Mouse (Mus musculus): ENCODE measurements around the gene Kdelr2.
A peak's percentile ranks its signal among the peaks of the same experiment; 100 is the strongest.

Gene Kdelr2

DNA sequence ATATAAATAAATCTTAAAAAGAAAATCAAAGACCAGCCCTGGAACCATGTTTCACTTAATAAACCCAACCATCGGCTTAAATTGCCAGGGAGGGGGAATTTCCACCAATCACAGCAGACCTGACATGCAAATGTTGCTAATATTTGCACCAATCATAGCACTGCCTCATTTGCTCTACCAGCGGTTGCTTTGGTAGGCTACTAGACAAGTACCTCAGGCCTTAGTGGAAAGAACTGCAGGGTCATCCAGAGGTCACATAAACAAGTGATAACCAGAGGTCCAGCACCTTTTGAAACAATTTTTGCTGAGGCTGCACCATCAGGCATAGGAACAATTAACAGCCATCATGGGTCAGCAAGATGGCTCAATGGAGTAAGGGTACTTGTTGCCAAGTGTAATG, 2.1 kb upstream of the Kdelr2 start:
- DNase-seq (ENCODE audit: low spot score in 2 of 2): no peak

DNA sequence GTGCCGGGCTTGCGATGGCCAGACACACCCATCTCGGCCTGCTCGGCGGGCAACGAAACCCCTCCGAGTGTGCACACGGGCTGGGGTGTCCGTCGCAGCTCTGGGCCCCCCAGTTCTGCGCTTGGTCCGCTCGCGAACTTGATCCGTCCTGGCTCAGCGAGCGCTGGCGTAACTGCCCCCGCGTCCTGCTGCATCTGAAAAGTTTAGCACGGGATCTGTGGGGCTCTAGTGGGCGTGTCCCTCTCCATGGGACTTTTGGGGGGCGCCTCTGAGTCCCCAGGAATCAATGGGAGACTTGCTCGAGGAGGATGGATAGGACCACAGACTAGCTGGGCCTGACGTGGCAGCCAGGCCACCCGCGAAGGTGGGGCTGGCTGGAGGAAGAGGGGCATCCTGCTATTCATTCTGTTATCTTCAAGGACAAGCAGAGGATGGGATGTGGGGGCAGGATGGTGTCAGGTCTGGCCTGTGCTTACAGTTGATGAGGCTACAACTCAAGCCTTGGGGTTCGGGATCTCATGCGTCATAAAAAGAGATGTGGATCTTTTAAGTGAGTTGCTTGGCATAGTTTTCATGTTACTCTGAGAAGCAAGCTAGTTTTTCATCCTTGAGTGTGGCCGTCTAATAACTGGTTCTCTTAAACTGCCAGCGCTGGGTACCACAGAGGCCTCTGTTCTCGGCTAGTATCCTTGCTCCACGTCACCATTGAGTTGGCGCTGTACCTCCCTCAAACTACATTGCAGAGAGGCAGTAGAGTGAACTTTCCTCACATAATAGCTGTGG, 701 bp downstream of the Kdelr2 start:
- no peak for DNase-seq (ENCODE audit: low spot score in 2 of 2)

DNA sequence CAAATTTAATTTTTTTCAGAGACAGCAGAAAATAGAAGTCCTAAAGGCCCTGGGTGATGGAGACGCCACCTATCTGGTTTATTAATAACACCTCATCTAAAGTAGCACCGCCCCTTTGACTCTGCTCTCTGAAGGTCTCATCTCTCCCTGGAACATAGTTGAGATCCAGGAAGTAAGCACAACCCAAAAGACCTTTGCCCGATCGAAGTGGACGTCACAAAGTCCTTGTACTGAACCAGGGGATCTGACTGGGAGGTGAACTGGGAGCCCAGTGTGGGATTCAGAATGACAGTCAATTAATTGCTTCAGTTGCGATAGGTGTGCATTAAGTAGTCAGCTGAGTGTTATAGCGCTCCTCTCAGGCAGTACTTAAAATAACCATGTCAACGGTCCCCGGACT, 1.6 kb downstream of the Kdelr2 start:
- no peak for DNase-seq (ENCODE audit: low spot score in 2 of 2)

DNA sequence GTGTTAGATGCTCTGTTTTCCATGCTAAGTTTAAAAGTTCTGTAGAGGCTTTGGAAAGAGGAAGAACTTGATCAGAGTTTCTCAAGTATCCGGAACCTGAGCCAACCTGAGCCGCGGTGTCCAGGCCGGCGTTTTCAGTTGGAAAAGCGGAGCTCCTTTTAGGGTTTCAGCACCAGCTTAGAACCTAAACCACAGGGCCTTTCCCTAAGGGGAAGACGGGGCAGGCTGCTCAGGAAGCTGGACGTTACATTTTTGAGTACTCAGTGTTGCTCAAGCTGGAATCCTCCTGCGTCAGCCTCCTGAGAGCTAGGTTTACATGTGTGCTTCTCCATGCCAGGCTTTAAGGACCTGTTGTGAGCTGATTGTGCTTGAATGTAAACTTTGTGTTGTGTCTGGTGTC, 2.9 kb downstream of the Kdelr2 start:
- no peak for DNase-seq (ENCODE audit: low spot score in 2 of 2)

DNA sequence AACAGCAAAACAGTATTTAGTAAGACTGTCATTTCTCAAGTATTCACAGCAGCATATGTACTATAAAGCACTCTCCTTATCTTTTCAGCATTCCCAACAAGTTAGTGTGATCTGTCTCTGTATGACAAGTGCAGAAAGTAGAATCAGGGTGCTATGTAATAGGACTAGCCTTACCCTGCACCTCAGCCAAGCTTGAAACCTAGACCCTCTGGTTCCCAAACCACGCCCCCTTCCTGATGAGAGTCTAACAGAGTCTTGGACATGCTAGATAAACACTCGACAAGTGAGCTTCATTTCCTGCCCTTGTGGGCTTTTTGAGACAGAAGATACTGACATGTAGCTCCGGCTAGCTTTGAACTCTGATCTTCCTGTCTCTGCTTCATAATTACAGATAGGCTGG, 5.6 kb downstream of the Kdelr2 start:
- DNase-seq (ENCODE audit: low spot score in 2 of 2): no peak

DNA sequence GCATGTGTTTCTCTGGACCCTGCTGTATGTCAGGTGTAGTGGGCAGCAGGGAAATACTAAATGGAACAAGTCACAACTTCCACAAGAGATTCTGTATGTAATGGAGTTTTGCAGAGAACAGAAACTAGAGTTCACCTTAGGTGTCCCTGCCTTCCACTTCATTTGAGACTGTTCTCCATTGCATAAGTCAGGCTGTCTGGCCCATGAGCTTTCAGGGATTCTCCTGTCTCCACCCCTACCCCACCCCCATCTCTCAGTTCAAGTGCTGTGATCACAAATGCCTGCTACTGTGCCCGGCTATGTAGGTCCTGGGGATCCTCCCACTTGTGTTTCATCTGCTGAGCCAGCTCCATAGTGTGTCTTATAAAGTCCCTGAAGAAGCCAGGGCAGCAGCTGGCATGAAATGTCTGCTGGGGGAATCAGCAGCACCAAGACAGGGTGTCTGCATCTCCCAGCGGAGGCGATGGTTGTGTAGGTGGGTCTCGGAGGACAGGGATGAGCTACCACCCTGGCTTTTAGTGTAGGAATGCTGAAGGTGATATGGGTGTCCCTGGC, 7.3 kb downstream of the Kdelr2 start:
- DNase-seq (ENCODE audit: low spot score in 2 of 2): no peak

DNA sequence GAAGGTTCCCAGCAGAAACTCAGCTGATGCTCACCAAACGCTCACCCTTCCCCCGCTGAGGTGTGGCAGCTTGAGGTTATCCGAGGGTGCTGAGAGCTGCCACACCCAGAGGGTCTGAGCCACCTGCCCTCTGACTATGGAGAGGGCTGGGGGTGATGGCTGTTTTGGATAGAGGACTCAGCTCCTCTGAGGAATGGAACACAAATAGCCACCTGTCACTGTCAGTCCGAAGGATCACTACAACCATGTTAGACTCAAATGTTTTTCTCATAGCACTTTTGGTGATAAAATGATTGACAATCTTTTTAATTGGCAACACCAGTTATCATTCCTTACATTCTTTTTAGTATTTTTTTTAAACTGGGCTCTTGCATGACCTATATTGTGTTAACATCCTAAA, 17.8 kb downstream of the Kdelr2 start:
- no peak for DNase-seq (ENCODE audit: low spot score in 2 of 2)

DNA sequence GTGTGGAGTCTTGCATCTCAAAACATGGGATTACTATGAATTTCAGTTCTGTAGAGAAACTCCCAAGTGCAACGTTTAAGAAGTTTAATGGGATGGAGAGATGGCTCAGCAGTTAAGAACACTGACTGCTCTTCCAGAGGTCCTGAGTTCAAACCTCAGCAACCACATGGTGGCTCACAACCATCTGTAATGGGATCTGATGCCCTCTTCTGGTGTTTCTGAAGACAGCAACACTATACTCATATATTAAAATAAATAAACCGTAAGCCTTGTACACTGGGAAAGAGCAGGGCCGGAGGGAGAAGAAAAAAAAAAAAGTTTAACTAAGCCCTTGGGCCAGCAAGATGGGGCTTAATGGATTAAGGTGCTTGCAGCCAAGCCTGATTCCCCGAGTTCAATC, 19.4 kb downstream of the Kdelr2 start:
- no peak for DNase-seq (ENCODE audit: low spot score in 2 of 2)

DNA sequence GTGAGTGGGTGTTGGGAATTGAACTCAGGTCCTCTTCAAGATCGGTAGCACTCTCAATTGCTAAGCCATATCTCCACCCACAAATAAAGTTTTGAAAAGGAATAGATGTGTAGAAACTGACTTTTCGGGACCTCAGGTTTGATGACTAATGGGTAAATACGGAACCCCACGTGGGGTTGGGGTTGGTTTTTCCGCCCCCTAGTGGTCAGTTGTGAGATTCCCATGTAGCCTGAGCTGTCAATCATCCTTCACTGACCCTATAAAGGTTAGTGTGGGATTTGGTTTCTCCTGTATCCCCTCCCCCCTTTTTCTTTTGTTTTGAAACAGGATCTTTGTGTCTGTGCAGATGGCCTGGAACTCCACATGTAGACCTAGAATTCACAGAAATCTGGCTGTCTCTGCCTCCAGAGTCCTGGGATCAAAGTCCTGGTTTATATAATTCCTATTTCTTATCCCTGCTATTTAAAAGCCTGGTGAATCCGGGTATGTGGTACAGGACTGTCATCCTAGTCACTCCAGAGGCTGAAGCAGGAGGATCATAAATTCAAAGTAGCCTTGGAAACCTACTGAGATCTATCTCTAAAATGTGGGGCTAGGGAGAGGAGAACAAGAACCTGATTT, 20.4 kb downstream of the Kdelr2 start:
- peak; percentile 46 to 53 for DNase-seq (ENCODE audit: low spot score in 2 of 2)

DNA sequence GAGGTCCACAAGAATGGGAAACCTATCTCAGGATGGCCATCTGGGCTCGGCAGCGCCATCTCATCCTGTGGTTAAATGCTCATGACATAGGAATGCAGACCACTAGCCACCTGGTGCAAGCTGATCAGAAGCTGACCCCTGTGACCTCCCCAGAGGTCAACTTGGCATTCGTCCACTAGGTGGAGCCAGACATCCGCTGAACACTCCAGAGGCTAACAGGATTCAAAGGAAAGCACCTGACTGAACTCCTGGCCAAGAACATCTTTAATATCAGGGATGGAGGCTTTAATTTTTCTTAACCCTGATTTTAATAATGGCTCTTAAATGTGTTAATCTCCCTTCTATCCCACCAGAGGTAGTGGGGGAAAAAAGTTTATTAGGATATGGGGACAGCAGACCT, 30.8 kb downstream of the Kdelr2 start:
- peak; percentile 35 to 54 for DNase-seq (ENCODE audit: low spot score in 2 of 2)

DNA sequence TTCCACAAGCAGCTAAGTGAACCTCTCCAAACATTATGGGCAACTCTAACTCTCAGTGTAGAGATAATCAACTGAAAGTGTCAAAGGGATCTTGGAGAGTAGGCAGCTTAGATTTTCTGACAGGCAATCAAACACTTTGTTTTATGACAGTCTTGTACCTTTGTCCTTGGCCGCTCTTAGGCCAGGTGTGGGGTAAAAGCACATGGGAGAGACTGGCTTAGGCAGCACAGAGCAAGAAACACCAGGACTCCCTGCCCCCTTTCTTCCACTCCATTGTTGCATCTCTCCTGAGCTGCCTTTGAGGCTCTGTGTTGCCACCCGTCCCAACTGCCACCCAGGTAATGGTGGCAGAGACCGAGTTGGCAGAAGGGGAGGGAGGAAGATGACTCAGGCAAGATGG, 37.7 kb downstream of the Kdelr2 start:
- DNase-seq (ENCODE audit: low spot score in 2 of 2): no peak

DNA sequence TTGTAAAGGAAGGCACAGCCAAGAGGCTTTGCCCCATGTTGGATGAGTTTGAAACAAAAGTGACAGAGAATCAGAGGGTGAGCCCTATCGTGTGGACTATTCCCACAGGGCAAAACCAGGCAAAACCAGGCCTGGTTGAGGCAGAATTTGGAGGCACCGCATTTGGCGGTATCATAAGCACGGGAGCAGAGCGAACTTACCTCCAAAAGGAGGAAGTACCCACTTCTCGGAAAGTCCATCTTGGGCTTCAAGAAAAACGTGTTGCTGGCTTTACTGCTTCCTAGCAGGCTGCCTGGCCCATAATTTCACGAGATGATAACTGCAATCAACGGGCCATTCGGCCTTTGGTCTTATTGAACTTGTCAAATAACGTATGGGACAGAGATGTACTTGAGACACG, 38.1 kb downstream of the Kdelr2 start:
- no peak for DNase-seq (ENCODE audit: low spot score in 2 of 2)

DNA sequence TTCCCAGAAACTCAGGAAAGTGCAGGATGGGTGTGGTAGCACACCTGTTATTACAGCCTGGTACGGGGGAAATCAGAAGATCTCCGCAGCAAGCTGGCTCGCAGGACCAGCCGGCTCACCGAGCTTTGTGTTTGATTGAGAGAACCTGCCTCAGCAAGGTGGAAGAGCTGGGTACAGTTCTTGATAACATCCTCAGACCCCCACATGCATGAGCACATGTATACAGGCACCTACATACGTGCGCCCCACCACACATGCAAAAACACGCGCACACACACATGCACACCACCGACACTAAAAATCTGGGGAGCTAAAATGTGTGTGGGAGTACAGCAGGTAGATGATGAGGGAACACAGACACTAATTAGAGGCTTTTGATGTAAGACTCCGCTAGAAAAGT, 60.0 kb downstream of the Kdelr2 start:
- no peak for DNase-seq (ENCODE audit: low spot score in 2 of 2)

DNA sequence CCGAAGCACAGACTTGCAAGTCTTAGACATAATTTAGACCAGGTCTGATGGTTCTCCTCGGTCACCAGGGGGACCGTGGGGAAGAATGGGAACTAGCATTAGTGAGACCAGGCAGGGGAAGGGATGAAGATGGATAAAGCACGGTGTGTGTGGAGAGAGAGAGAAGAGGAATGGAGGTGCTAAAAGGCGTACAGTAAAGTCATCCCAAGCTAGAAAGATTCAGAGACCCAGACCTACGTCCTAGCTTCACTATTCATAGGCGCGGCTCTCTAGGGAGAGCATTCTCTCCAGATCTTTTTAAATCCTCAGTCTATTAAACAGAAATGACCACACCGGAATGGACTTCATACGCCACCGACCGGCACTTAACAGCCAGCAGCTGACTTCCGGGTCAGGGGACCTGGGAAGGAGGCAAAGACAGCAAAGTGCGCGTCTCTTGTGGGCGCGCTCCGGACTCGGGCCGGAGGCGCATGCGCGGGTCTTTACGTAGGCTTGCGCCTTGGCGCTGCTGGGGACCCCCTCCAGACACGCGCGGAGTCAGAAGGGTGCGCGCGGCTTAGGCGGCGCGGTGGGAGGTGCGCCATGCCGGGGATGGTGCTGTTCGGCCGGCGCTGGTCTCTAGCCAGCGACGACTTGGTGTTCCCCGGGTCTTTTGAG, 60.6 kb downstream of the Kdelr2 start, which contains the start of gene Daglb:
Gene Daglb, plus strand, starts transcription at position 485 of the 657 bp plus-strand sequence.
- peak; percentile 91 for DNase-seq (ENCODE audit: low spot score in 2 of 2)

DNA sequence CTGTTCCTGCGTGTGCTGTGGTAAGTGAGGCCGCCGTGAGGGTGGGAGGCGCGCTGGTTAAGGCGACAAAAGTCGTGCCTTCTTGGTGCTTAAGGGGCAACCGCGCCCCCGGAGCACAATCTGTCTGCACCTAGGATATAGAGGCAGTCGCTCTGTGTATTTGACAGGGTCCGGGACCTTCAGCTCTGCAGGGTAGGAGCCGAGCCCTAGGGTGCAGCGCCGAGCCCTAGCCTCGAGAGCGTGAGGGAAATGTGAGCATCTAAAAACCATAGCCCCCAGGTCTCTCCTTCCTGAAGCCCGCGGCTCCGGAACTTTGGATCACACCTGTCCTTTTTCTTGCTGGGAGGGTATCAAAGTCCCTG, 61.1 kb downstream of the Kdelr2 start:
- DNase-seq (ENCODE audit: low spot score in 2 of 2): no peak

DNA sequence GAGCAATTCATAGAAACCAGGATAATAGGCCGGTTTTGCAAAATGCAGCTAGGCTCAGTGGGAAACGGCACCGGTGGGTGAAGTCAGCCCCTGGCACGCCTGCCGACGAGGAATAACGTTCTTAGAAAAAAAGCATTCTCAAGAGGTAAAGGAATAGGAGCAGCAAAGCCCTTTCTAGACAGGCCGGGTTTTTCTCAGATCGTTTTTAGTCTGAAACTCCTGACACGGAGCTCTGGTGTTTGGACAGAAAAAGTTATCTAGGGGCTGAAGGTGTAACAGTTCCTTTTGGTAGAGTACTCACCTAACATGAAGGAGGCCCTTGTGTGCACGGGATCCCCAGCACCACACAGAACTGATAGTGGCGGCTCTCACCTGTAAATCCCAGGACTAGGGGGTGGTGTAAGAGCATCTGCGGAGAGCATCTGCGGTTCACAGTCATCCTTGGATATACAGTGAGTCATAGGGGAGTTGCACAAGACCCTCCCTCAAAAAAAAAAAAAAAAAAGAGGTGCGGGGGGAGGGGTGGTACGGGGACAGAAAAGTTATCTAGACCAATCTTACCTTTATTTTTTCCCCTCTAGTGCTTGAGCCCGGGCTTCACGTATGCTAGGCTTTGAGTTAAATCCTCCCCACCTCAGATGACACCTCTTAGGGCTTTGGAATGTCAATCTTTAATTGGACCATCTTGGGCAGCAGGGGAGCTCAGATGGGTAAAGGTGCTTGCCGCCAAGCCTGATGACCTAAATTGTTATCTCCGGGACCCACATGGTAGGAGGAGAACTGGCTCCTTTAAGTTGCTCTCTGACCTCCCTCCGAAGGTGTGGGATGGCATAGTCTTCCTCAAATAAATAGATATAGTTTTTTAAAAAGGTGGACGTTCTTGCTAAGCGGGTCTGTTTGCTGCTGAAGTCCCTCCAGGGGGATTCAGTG, 61.8 kb downstream of the Kdelr2 start:
- DNase-seq (ENCODE audit: low spot score in 2 of 2): no peak

DNA sequence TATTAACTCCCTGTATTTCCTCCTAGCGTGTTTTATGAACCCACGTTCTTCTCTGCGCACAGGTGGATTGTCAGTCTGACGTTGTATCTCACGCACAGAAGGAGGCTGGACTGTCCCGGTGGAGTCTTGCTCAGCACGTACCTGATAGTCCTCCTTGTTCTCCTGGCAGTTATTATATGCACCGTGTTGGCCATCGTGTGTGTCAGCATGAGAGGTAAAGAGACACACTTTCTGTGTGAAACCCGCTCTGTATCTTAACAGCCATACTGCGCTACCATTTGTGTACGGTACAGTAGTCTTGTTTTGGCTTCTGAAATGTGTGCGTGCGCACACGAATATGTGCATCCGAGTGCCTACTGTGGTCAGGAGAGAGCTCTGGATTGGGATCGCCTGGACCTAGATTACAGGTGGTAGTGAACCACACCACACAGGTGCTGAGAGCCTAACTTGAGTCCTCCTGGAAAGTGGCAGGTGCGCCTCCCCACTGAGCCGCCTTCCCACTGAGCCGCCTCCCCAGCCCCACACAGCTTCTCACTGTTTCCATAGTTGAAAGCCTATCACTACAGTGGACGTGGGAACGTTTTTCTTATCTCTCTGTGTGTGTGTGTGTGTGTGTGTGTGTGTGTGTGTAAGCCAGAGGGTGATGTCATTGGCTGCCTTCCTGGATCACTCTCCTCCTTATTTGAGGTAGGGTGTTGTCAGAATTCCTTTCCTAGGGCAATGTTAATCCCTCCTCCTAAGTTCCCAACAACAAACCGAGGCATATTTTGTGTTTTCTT, 63.4 kb downstream of the Kdelr2 start:
- no peak for DNase-seq (ENCODE audit: low spot score in 2 of 2)

DNA sequence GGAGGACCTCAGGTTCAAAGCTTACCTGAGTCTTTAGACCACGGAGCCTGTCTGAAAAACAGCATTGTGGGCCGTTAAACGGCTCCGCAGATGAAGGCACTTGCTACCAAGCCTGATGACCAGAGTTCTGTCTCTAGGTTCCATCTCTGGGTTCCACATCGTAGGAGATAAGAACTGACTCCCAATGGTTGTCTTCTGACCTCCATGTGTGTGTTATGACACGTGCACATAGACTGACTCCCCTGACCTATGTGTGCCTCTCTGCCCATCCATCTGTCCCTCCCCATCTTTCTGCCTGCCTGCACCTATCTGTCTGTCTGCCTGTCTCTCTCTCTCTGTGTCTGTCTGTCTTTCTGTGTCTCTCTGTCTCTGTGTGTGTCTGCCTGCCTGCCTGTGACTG, 64.3 kb downstream of the Kdelr2 start:
- no peak for DNase-seq (ENCODE audit: low spot score in 2 of 2)

DNA sequence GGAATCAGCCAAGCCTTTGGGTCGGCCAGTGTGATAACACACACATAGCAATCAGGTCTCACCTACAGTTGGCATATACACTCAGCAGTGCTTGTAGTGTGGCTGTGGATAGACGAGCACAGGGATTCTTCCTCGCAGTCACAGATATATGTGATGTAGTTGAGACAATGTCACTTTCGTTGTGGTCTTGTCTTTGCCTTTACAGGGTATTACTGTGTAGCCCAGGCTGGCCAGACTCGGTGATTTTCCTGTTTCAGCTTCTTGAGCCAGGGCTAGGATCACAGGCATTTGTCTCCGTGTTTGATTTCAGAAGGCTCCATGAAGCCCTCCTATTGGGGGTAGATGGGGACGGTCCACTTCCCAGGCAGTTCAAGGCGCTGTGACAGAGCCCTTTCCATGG, 66.0 kb downstream of the Kdelr2 start:
- no peak for DNase-seq (ENCODE audit: low spot score in 2 of 2)

DNA sequence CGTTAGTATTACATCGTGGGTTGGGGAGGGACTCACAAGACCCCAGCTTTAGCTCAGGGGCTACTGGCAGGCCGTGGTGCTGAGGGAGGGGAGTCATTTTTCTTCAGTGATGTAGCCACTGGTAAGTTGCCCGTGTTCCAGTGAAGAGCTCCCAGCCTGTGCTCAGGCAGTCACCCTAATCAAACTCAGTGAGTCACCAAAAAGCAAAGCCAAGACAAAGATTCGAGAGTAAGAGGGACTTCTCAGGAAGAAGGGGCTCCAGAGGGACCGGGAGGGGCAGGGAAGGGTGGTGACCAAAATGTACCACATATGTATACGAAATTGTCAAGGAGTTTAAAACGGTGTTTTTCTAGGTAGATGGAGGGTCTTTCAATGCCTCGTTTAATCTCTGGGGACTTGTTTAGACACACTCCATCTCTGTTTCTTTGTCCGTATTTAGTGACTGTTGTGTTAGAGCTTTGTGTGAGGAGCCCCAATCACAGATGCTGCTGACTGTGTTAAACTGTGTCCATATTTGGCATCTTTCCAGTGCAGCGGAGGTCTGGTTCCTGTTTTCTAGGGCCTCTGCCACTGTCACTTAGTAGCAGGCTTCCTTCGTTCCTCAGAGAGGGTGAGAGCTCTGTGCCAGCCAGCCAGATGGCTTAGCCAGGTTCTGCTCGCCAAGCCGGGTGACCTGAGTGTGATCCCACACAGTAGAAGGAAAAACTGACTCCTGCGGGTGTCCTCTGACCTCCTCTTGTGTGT, 67.0 kb downstream of the Kdelr2 start:
- peak; percentile 75 for DNase-seq (ENCODE audit: low spot score in 2 of 2)
